9 mouse cellular contexts compared by ENCODE assay signal in genomic region chr12:108333056-108333455, GRCm38 (mm10). TPM values are rescaled to one million over a fixed set of nuclear protein-coding genes. Genes with fewer than 3 reads are reported as not detected.
A peak's percentile ranks its signal among the peaks of the same experiment; 100 is the strongest.
DNase-seq lines count a peak whose midpoint lies in the region; ATAC-seq and TF ChIP-seq lines count a peak whose summit lies in the region.
"Had no signal": no experiment of that assay in that cellular context is flagged by ENCODE, and none has a peak within 500 bp of the region (broad histone marks: within the 10 kb centered on the region; RNA-seq: fewer than 3 reads in every experiment).

No protein-coding gene starts in this region.

- ATAC-seq in Patski = peak; percentile 32
- peak; percentile 4; the same call in 1 of the 2 replicates for ATAC-seq in hindbrain, embryonic 15.5 days (ENCODE audit: low FRiP score, low read depth)

- H3K36me3 ChIP-seq in hindbrain, embryonic 15.5 days = no peaks in the 10 kb centered on the region

- H3K4me3 ChIP-seq in hindbrain, embryonic 15.5 days = peak overlapping the region; percentile 81

- CTCF ChIA-PET in Patski (lab: Charles Lee) = interaction anchor here (0.8 to 1.7 kb wide), 3 partner anchors 16 to 23 kb away, joined by 3 to 4 read pairs (median 4); no protein-coding TSS in a partner anchor

- in situ Hi-C loops in Patski (cut with MboI; ENCODE audit: low pct_unique_long_range_greater_than_20kb) = no loop called here

- WGBS in hindbrain, embryonic 15.5 days = under 1% methylated on average over 16 of the region's 16 CpGs

- POLR2A ChIA-PET in Patski (lab: Charles Lee) = no interaction called here

- H3K27me3 ChIP-seq in Patski = no peaks in the 10 kb centered on the region
- no peaks in the 10 kb centered on the region for H3K27me3 ChIP-seq in hindbrain, embryonic 15.5 days

- peak overlapping the region; percentile 76 for H3K27ac ChIP-seq in hindbrain, embryonic 15.5 days (replicated peaks)
- H3K27ac ChIP-seq: macrophage had no signal

- H3K9ac ChIP-seq in hindbrain, embryonic 15.5 days = peak overlapping the region; percentile 36

- DNase-seq in Patski (ENCODE audit: low read depth, low spot score) = peak; percentile 25
- peak; percentile 91 to 92 for DNase-seq in cerebellum, postnatal 25 days
- DNase-seq in gastrocnemius, adult 18-20 months (ENCODE audit: low spot score) = peak; percentile 89
- DNase-seq in layer of hippocampus, postnatal 25 days (ENCODE audit: extremely low spot score in 1 of 2, low spot score in 1 of 2) = peak; percentile 75 to 83
- peak; percentile 90 for DNase-seq in lung, postnatal 14 days
- peak; percentile 59 for DNase-seq in retina, adult 2 months (ENCODE audit: low read depth, low spot score)
- DNase-seq in thymus, postnatal 25 days = peak; percentile 77

- peaks cover 29% of the 10 kb centered on the region for H3K4me1 ChIP-seq in hindbrain, embryonic 15.5 days (replicated peaks)

- H3K4me2 ChIP-seq in hindbrain, embryonic 15.5 days = peak overlapping the region; percentile 98

- H3K9me3 ChIP-seq in hindbrain, embryonic 15.5 days = no peaks in the 10 kb centered on the region

- no peak for TF ChIP-seq CTCF in Patski (IDR thresholded peaks at IDR 0.05)

RNA-seq across cellular contexts. Expression of gene Cyp46a1, which starts 1.1 kb away (rescaled TPM):
- polyA plus RNA-seq in Patski (2021) = 16.6 TPM
- total RNA-seq in gastrocnemius, adult 18-20 months (2021) = under 1 TPM; 0.11 to 0.21 TPM
- 30.8 and 32.2 TPM in 2 replicates for polyA plus RNA-seq in hindbrain, embryonic 15.5 days (2015; fragmentation: Nextera tagmentation; extraction: Ambion mirVana)
- 100 to 1,000 TPM; 172 to 174 TPM for total RNA-seq in layer of hippocampus, postnatal 25 days (2021)
- polyA plus RNA-seq: macrophage had no signal

RNA-seq across cellular contexts. Expression of gene Hhipl1, which starts 27.0 kb away (rescaled TPM):
- polyA plus RNA-seq in Patski (2021) = 2.7 TPM
- total RNA-seq in gastrocnemius, adult 18-20 months (2021) = 1 to 10 TPM; 1.1 to 1.2 TPM
- polyA plus RNA-seq in hindbrain, embryonic 15.5 days (2015; fragmentation: Nextera tagmentation; extraction: Ambion mirVana) = 2.7 and 2.9 TPM in 2 replicates
- total RNA-seq in layer of hippocampus, postnatal 25 days (2021) = 1 to 10 TPM; 5.0 to 5.1 TPM
- polyA plus RNA-seq: macrophage had no signal

RNA-seq across cellular contexts. Expression of gene Eml1, which starts 37.7 kb away (rescaled TPM):
- 56.9 TPM for polyA plus RNA-seq in Patski (2021)
- 10 to 100 TPM; 99.0 to 99.1 TPM for total RNA-seq in gastrocnemius, adult 18-20 months (2021)
- 58.2 and 60.4 TPM in 2 replicates for polyA plus RNA-seq in hindbrain, embryonic 15.5 days (2015; fragmentation: Nextera tagmentation; extraction: Ambion mirVana)
- 10 to 100 TPM; 48.3 to 49.7 TPM for total RNA-seq in layer of hippocampus, postnatal 25 days (2021)
- polyA plus RNA-seq: macrophage had no signal

RNA-seq across cellular contexts. Expression of gene Ccdc85c, which starts 57.8 kb away (rescaled TPM):
- polyA plus RNA-seq in Patski (2021) = 25.4 TPM
- total RNA-seq in gastrocnemius, adult 18-20 months (2021) = 10 to 100 TPM; 39.4 to 42.6 TPM
- polyA plus RNA-seq in hindbrain, embryonic 15.5 days (2015; fragmentation: Nextera tagmentation; extraction: Ambion mirVana) = 13.7 and 14.7 TPM in 2 replicates
- 10 to 100 TPM; 66.6 to 71.3 TPM for total RNA-seq in layer of hippocampus, postnatal 25 days (2021)

Comparison
In these comparisons a context has a peak if more than half of its experiments do, and no peak if none do; other contexts are left out.
1. Peak in every context shown above with its lines: DNase-seq, ATAC-seq, H3K4me3 ChIP-seq and H3K27ac ChIP-seq.
2. DNase-seq: peak in every context shown above with its lines; median percentile 92 in cerebellum, postnatal 25 days; 90 in lung, postnatal 14 days; 89 in gastrocnemius, adult 18-20 months; 79 in layer of hippocampus, postnatal 25 days; 77 in thymus, postnatal 25 days; 59 in retina, adult 2 months; 25 in Patski.
3. RNA of gene Cyp46a1, which starts 1.1 kb away (total RNA-seq): 172 to 174 TPM in layer of hippocampus, postnatal 25 days; 0.11 to 0.21 TPM in gastrocnemius, adult 18-20 months; every median in the first group is over 100 times any median in the second.